Mouse (Mus musculus) MEL (cell line): ENCODE results near the gene Heatr5a. TPM values are rescaled to one million over a fixed set of nuclear protein-coding genes. Genes with fewer than 3 reads are reported as not detected.

Experiments used
- DNase-seq: peaks from one replicate; pipeline ENCODE4 v3.0.0; 2011; ENCODE audit warnings: low read depth, low spot score
- H3K27ac ChIP-seq: 2 replicates; pipeline ENCODE4 v1.5.1; 2012; ENCODE audit warnings: low read depth, mild to moderate bottlenecking, control low read depth, low read length, moderate library complexity; ENCODE audit not compliant: control insufficient read depth
- H3K27me3 ChIP-seq, 2 experiments: fragments of 150-350 bp in 1 of 2; sonication (generic) in 1 of 2; 2 replicates each; pipeline ENCODE4 v1.6.1; 2012; ENCODE audit warnings: low read length in 2 of 2, mild to moderate bottlenecking in 2 of 2, improper control_type of control experiment in 1 of 2, moderate library complexity in 1 of 2; ENCODE audit not compliant: insufficient read depth in 2 of 2, control insufficient read depth in 1 of 2
- H3K36me3 ChIP-seq, 2 experiments: 2 replicates each; pipeline ENCODE4 v1.6.1; 2012 to 2014; ENCODE audit warnings: low read length in 2 of 2, improper control_type of control experiment in 1 of 2, inconsistent platforms in 1 of 2, mild to moderate bottlenecking in 1 of 2; ENCODE audit not compliant: insufficient read depth in 2 of 2, control insufficient read depth in 1 of 2
- H3K4me1 ChIP-seq, 2 experiments: fragments of 150-350 bp in 1 of 2; sonication (generic) in 1 of 2; 2 replicates each; pipeline ENCODE4 v1.6.1; 2012; ENCODE audit warnings: low read length in 2 of 2, improper control_type of control experiment in 1 of 2, mild to moderate bottlenecking in 1 of 2; ENCODE audit not compliant: insufficient read depth in 2 of 2, control insufficient read depth in 1 of 2
- H3K4me3 ChIP-seq, 2 experiments: fragments of 150-350 bp in 1 of 2; sonication (generic) in 1 of 2; 2 replicates each; pipeline ENCODE4 v1.5.1; 2012; ENCODE audit warnings: low read depth in 2 of 2, low read length in 2 of 2, mild to moderate bottlenecking in 2 of 2, moderate library complexity in 2 of 2, control low read depth in 1 of 2, improper control_type of control experiment in 1 of 2; ENCODE audit not compliant: control insufficient read depth in 1 of 2, insufficient read depth in 1 of 2
- H3K79me2 ChIP-seq: 2 replicates; pipeline ENCODE4 v1.6.1; 2012; ENCODE audit warnings: mild to moderate bottlenecking, low read length, moderate library complexity; ENCODE audit not compliant: control insufficient read depth, poor library complexity, insufficient read depth
- H3K9ac ChIP-seq: 2 replicates; pipeline ENCODE4 v1.6.1; 2012; ENCODE audit warnings: low read depth, mild to moderate bottlenecking, control low read depth, low read length, moderate library complexity; ENCODE audit not compliant: control insufficient read depth, poor library complexity, severe bottlenecking
- H3K9me3 ChIP-seq: fragments of 150-350 bp; sonication (generic); replicated peaks from 2 replicates; pipeline ENCODE4 v1.6.1; 2012; ENCODE audit warnings: mild to moderate bottlenecking, low read length, improper control_type of control experiment, moderate library complexity; ENCODE audit not compliant: insufficient read depth
- CHD2 ChIP-seq: IDR thresholded peaks from 2 replicates; pipeline ENCODE4 v1.6.1; 2011; ENCODE audit warnings: low read length, improper control_type of control experiment
- EP300 ChIP-seq, 2 experiments: IDR thresholded peaks; 2 replicates each; pipeline ENCODE4 v1.6.1; 2011; ENCODE audit warnings: improper control_type of control experiment in 2 of 2, low read length in 2 of 2, low read depth in 1 of 2, mild to moderate bottlenecking in 1 of 2
- ETS1 ChIP-seq: IDR thresholded peaks from 2 replicates; pipeline ENCODE4 v1.6.1; 2012; ENCODE audit warnings: low read depth, mild to moderate bottlenecking, inconsistent platforms, low read length, improper control_type of control experiment, moderate library complexity
- GATA1 ChIP-seq: IDR thresholded peaks from 2 replicates; pipeline ENCODE4 v1.6.1; 2011; ENCODE audit warnings: low read depth, low read length, improper control_type of control experiment
- JUND ChIP-seq: IDR thresholded peaks from 2 replicates; pipeline ENCODE4 v1.6.1; 2011; ENCODE audit warnings: low read depth, mild to moderate bottlenecking, improper control_type of control experiment, low read length
- MAFK ChIP-seq: IDR thresholded peaks from 2 replicates; pipeline ENCODE4 v1.6.1; 2011; ENCODE audit warnings: low read depth, mild to moderate bottlenecking, low read length, improper control_type of control experiment, borderline replicate concordance
- MEF2A ChIP-seq: IDR thresholded peaks from 2 replicates; pipeline ENCODE4 v1.6.1; 2014; ENCODE audit warnings: low read depth, mild to moderate bottlenecking, inconsistent platforms, low read length, improper control_type of control experiment; ENCODE audit not compliant: poor library complexity, insufficient replicate concordance, severe bottlenecking; ENCODE audit errors: extremely low read depth
- RCOR1 ChIP-seq: IDR thresholded peaks from 2 replicates; pipeline ENCODE4 v1.6.1; 2012; ENCODE audit warnings: low read depth, mild to moderate bottlenecking, inconsistent platforms, low read length, improper control_type of control experiment
- SIN3A ChIP-seq: IDR thresholded peaks from 2 replicates; pipeline ENCODE4 v1.6.1; 2012; ENCODE audit warnings: low read length, improper control_type of control experiment, inconsistent platforms
- TAL1 ChIP-seq: IDR thresholded peaks from 2 replicates; pipeline ENCODE4 v1.6.1; 2012; ENCODE audit warnings: mild to moderate bottlenecking, inconsistent platforms, low read length, moderate library complexity, mixed read lengths
- TCF12 ChIP-seq: IDR thresholded peaks from 2 replicates; pipeline ENCODE4 v1.6.1; 2014; ENCODE audit warnings: low read depth, mild to moderate bottlenecking, inconsistent platforms, low read length, improper control_type of control experiment, moderate library complexity
- ZNF384 ChIP-seq: IDR thresholded peaks from 2 replicates; pipeline ENCODE4 v1.6.1; 2012; ENCODE audit warnings: low read depth, mild to moderate bottlenecking, inconsistent platforms, low read length, improper control_type of control experiment
- polyA plus RNA-seq, 2 experiments: library from polyadenylated mRNA; stranded (reverse) in 1 of 2; unstranded in 1 of 2; fragments of >175 nt in 1 of 2; fragments of >200 nt in 1 of 2; gene quantifications; 2 replicates each; pipeline versions ENCODE4 v1.2.1 to v1.2.4; 2012; ENCODE audit warnings: low replicate concordance in 2 of 2, low read depth in 1 of 2; ENCODE audit not compliant: insufficient read length in 2 of 2, insufficient read depth in 1 of 2, missing spikeins in 1 of 2
- total RNA-seq: library from RNA; depleted of rRNA; stranded (reverse); fragments of 300-350 nt; gene quantifications from 2 replicates; pipeline ENCODE4 v1.2.3, GENCODE M21; 2012

Gene Heatr5a
- total and polyA plus RNA-seq, 3 experiments, result 41.2 to 70.5 (median 70.4) TPM

GRCm38 (mm10) chr12:51842081-51842864, 128.8 kb downstream of the Heatr5a start:
- peak; percentile 57 for DNase-seq
- Histone ChIP-seq H3K79me2 (no peaks in the 10 kb centered on the region; the same call in 1 of the 2 replicates), H3K36me3 (peaks cover 0 to 33% of the 10 kb centered on the region in 2 experiments; a peak in 2 of 4 replicates), H3K4me3 (no peak overlapping the region), H3K9ac (0 out of 2 replicates have a peak overlapping the region, but pooled peaks have one; percentile 1), H3K9me3 (no peaks in the 10 kb centered on the region), H3K27me3 (no peaks in the 10 kb centered on the region), H3K27ac (peak overlapping the region; percentile 39), H3K4me1 (peaks cover 14 to 27% of the 10 kb centered on the region in 2 experiments)
- TF ChIP-seq GATA1 (peak; percentile 80), MEF2A (no peak), ETS1 (peak; percentile 52; the same call in 1 of the 2 replicates), RCOR1 (peak; percentile 70), TAL1 (peak; percentile 89), EP300 (IDR thresholded peaks at IDR 0.05; ENCODE audit: low read depth in 1 of 2, low read length in 2 of 2) (peak; percentile 63 to 80), TCF12 (peak; percentile 89), MAFK (no peak), ZNF384 (0 out of 2 replicates have a peak, but pooled peaks have one; percentile 21)

- Histone ChIP-seq H3K4me1 (peaks cover 19 to 28% of the 10 kb centered on the region in 2 experiments), H3K79me2 (no peaks in the 10 kb centered on the region; the same call in 1 of the 2 replicates), H3K9ac (no peak overlapping the region), H3K36me3 (peaks cover 0 to 36% of the 10 kb centered on the region in 2 experiments; a peak in 2 of 4 replicates), H3K27me3 (no peaks in the 10 kb centered on the region), H3K4me3 (no peak overlapping the region), H3K27ac (no peak overlapping the region), H3K9me3 (no peaks in the 10 kb centered on the region)
- DNase-seq, result no peak
- no peak for TF ChIP-seq SIN3A
- peak; percentile 93 for TF ChIP-seq ZNF384
Measured at GRCm38 (mm10) chr12:51839856-51840255, 131.3 kb downstream of the Heatr5a start.

- no peaks in the 10 kb centered on the region for H3K27me3 ChIP-seq
- peaks cover 0 to 17% of the 10 kb centered on the region in 2 experiments; a peak in 2 of 4 replicates for H3K36me3 ChIP-seq
- no peak overlapping the region for H3K27ac ChIP-seq
- H3K79me2 ChIP-seq, result peaks cover 7% of the 10 kb centered on the region
- no peaks in the 10 kb centered on the region for H3K9me3 ChIP-seq
- no peak overlapping the region for H3K9ac ChIP-seq
- H3K4me3 ChIP-seq, result no peak overlapping the region
- DNase-seq, result no peak
- no peak for TF ChIP-seq JUND
- no peak for TF ChIP-seq CHD2
- TF ChIP-seq MAFK, result no peak
- TF ChIP-seq ETS1, result peak; percentile 13; the same call in 1 of the 2 replicates
- TF ChIP-seq TAL1, result peak; percentile 78
- TF ChIP-seq TCF12, result 0 out of 2 replicates have a peak, but pooled peaks have one; percentile 22
- peak; percentile 52 to 62 for TF ChIP-seq EP300 (IDR thresholded peaks at IDR 0.05; ENCODE audit: low read depth in 1 of 2, low read length in 2 of 2)
- TF ChIP-seq GATA1, result peak; percentile 72
- H3K4me1 ChIP-seq, result peaks cover 8 to 12% of the 10 kb centered on the region in 2 experiments; a peak in 3 of 4 replicates
Measured at GRCm38 (mm10) chr12:51835219-51835618, 135.9 kb downstream of the Heatr5a start.
